Mouse (Mus musculus) ovary, postnatal 14 days (tissue): ENCODE measurements around the gene Znrf3.

Experiments used
- DNase-seq: peaks from one replicate; pipeline ENCODE4 v3.0.0; 2022; ENCODE audit warnings: low spot score

Gene Znrf3

DNA sequence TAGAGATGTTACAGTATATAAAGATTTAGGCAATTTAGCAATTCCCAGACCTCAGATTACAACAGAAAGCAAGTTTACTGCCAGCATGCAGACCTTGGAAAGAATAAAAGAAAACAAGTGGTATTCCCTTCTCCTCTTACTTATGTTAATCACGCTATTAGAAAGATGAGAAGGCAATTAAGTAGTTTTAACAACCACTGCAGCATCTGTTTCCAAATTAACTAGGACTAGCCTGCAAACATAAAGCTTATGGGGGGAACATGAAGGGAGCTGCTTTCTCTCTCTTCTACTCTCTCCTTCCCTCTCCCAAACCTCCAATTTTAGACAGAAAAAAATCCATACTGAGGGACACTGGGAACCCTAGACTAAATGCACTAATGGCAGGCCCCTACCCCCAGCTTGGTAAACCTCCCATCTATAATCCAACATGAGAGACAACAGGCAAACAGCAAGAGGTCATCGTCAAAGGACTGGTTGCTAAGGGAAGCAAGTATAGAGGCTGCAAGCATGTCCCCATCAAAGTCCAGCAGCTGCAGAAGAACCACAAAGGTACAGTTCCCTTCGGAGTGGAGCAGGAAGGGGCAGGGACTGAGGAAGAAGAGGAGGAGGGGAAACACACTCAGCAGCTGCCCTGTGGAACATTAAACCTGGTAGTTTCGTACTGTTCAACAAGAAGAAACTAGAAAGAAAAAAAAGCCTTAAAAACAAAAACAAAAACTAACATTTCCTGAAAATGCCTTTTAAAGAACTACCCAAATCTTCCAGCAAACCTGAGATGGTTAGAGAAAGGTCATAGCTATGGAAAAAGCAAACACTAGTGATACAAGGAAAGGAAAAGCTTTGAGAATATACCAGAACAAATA is 53.4 kb downstream of the Znrf3 start:
- DNase-seq: no peak

DNA sequence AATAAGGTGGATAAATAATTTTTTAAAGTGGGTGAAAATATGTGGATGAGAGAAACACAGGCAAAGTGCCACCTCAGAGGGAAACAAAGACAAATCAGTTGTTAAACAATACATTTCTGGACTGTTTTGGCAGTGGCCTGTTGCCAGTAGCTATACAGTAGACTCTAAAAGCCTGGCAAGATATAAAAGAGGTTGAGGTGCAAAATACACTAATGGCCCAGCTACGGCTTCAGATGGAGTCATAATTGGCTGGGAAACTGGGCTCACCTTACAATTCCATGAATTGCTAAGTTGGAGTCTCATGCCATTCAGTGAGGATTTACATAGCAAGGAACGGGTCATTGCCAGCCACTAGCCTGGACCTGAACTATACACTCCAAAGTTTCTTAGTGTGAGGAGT is 62.0 kb downstream of the Znrf3 start:
- DNase-seq: no peak

DNA sequence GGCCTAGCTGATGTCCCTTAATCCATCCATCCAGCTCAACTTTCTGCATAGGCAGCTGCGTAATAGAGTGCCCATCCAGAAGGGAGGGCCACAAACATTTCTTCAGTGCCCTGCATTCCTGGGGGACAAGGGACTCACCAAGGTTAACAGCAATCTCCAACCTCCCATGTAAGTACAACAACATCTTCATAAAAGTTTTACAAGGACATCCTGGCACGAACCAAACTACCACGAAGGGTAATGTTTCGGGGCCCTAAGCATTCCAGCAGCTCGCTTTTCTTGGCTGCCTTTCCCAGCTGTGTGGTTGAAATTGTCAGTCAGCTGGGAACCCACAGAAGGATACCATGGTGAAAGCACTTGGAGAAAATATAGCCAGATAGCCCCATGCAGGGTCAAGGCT is 63.4 kb downstream of the Znrf3 start:
- DNase-seq: no peak

DNA sequence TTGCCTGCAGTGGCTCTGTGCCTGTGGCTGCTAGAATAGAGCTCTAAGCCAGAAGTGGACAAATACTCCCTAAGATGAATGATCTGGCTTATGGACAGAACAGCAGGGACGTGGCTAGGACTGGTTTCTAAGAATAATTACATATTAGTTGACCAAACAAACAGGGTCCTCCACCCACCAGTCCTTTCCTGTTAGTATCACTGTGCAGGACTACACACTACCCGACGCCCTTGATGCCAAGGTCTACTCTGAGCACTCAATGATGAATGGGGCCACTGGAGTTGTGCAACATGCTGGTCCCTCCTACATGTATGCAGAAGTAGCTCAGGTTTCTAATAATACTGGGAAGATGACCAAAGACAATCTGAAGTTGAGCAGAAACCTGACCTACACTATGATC is 64.4 kb downstream of the Znrf3 start:
- DNase-seq: no peak

DNA sequence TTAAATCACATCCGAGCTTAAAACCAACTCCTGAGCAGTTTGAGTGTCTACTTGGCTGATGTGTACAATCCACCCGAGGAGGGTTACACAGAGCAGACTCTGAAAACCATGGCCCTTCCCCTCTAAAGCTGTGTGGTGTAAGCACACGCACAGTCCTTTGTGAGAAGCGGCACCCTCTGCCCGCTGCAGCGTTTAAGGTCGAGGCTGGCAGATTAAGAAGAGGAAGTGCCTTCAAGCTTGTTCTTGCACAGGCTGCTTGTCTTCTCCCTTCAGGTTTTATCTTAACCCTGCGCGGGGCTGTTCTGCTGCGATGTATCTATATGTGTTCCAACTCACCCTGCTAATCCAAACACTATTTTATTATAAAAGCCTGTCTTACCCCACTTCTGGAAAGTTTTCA is 75.5 kb downstream of the Znrf3 start:
- DNase-seq: no peak

DNA sequence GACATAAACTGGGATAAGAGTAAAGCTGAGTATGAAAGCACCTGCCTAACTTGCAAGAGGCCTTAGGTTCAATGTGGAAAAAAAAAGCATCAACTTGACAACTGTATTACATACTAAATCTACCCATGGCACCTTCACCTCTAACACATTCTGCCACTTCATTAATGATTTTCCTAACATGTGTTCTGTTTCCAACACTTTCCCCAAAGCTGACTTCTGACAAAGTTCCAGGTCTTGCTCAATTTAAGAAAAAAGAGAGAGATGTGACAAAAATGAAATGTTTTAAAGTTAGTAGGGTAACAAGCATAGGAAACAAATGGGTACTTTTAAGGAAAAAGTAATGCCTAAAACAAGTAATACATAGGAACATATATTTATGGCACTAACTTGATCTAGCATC is 76.2 kb downstream of the Znrf3 start:
- no peak for DNase-seq

DNA sequence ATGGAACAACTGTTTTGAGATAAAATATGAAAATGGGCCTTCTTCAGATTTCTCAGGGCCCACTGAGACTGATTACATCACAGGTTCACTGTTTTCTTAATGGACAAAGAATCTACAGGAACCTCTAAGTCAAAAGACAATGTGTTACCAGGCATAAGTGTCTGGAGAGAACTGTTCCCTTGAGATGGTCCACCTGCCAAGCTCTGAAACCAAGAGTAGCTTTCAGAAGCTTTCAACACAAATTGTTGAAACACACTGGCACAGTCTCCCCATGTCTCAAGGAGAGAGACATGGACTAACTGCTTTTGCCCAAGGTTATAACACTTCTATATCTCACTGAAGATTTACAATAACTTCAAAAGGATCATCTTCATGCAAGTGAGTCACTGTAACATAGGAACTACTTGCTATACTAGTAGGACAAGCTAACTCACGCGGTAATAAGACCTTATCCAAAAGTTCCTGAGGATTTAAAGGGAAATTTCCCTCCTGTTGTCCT is 89.3 kb downstream of the Znrf3 start:
- DNase-seq: no peak

DNA sequence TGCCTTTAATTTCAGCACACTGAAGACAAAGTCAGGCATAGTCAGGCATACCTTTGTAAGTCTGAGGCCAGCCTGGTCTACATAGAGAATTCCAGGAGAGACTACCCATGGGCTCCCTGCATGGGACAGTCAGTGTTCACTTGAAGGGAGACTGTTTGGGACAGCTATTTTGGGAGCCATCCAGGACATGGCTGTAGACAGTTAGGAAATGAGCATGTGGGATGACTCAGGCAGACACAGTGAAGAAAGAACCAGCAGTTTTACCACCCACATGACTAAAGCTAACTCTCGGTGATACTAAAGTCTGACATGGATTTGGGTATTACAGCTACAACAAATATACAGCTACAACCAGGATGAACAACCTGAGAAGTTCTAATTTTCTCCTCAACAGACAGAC is 89.9 kb downstream of the Znrf3 start:
- DNase-seq: no peak

DNA sequence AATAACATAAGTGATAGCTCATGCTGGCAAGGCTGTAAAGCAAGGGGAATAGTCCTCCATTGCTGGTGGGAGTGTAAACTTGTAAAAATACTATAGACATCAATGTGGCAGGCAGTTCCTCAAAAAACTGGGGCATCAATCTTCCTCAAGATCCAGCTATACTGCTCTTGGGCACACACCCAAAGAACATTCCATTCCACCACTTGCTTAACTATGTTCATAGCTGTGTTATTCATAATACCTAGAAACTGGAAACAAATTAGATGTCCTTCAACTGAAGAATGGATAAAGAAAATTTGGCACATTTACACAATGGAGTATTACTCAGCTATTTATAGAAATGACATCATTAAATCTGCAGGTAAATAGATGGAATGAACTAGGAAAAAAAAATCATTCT is 91.6 kb downstream of the Znrf3 start:
- no peak for DNase-seq

DNA sequence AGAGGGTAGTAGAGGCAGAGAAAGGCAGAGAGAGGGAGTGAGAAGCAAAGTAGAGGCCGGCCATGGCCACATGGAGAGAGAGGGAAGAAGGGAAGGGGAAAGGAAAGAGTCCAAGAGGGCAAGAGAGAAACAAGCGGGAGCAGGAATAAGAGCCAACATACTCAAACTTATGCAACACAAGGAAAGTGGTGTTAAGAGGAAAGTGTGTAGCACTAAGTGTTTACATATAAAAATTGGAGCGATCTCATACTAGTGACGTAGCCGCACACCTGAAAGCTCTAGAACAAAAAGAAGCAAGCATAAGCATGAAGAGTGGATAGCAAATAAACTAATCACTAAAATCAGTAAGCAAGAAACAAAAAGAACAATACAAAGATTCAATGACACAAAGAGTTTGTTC is 95.2 kb downstream of the Znrf3 start:
- DNase-seq: no peak

DNA sequence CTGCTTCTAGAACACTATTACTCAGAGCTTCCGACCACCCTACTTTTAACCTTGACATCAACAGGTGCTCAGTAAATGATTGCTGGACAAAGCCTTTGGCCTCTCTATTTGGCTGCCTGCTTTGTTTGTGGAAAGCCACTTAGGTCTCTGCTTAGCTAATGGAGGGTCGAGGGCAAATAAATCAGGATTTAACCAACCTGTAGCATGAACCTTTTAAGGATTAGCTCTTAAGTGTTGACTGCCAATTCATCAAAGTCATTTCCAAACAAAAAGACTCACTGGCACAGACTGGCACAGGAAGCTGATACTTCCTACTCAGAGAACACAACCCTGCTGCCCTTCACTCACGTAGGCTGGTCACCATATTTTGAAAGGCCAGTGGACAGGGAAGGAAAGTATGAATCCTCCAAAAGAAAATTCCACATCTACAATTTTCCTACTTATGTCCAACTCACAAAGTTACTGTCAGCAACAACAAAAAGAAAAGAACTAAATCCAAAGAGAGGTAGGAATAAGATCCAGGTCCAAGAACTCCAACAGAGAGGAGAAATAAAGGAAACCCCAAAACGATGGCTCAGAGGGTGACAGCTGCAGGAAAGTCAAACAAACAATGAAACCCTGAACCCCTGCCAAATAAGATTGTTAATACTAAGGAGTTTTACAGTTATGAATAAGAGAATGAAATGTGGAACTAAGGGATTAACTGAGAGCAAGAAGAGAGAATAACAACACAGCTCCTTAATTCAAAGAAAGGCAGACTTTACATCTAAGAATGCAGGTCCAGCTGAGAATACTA is 97.6 kb downstream of the Znrf3 start:
- DNase-seq: no peak

DNA sequence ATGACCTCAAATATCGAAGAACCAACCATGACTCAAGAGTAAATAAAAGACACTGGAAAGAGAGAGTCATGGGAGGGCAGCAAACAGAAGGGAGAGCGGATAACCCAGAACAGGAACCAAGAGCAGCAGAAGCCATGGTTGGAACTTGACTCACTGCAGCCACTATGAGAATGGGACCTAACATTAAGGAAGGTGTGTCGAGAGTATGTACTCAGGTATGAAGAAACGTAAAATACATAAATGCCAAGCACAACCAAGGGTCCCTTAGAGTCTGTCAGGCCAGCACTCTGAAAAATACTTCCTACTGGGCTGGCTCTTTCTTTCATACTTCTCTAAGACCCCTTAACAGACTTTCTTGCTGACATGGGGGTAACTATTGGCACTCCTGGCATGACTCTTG is 100.9 kb downstream of the Znrf3 start:
- no peak for DNase-seq

DNA sequence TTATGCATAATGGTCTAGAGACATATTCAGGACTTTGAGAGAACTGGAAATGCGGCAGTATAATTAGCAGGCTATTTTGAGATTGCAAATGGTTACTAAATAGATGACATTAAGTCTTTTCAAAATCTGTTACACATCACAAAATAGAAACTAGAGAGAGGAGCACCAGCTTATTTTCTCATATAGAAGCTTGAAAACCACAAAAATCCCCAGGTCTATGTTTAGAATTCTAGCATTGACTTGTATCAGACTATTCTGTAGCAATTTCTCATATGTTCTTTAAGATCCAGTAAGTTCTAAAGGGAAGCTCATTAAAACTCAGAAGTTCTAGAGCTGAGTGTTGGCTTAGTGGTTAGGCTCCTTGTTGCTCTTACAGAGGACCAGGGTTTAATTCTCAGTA is 104.9 kb downstream of the Znrf3 start:
- no peak for DNase-seq

DNA sequence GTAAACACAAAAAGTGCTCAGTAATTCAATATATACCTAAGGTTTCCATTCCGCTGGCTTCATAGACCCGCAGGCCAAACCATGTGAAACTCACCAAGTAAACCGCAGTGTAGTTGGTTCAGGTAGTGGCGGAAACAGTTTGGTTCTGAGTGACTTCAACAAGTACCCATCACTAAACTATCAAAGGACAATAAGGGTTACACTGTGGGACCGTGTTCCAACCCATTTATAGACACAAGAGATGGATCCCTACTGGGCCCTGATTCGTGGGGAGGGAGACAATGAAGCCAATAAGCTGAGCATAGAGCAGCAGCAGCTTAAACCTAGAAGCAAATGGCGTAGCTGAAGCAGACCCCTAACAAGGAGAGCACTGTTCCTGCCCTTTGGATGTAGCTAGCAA is 107.8 kb downstream of the Znrf3 start:
- DNase-seq: no peak

DNA sequence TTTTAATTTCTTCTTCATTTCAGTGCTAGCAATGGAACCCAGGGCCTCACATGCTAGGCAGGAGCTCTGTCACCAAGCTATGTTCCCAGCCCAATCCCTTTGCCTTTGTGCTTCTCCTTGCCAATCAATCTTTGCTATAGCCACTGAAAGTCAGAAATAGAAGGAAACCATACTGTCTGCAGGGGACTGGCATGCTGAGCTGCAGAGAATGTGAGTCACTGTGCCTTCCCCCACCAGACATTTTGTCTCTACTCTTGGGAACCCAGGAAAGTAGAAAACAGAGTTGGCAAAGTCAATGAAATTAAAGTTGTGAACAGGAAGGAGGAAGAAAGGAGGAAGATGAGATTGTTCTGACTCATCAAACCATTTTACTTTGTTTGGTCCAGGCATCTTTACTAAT is 108.4 kb downstream of the Znrf3 start:
- no peak for DNase-seq

DNA sequence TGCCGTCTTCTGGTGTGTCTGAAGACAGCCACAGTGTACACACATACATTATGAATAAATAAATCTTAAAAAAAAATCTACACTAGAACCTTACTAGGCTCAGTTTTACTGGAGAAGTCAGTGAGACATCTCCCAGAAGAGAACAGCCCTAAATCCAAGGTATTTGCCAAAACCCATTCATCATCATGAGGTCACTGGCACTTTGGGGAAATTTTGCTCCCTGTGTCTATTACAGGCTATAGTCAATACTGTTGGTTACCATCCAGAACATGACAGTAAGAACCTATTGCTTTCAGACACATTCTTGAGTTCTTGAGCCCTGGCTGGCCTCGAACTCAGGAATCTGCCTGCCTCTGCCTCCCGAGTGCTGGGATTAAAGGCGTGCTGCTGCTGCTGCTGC is 113.8 kb downstream of the Znrf3 start:
- no peak for DNase-seq

DNA sequence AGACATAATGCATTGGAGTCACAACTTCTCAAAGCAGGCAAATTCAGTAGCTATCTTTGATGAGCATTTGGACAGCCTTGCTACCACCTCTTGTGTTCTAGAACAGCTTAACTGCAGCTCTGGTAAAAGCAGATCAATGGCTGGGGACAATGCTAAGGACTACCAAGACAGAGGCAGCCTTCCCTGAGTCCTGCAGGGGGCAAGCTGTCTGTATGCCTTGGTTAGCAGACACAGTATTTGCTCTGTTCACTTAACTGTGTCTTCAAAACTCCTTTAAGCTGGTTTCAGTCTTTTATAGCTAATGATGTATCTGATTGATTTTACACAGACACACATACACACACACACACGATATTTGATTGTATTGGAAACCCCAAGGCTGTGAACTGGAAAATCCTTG is 117.0 kb downstream of the Znrf3 start:
- no peak for DNase-seq

DNA sequence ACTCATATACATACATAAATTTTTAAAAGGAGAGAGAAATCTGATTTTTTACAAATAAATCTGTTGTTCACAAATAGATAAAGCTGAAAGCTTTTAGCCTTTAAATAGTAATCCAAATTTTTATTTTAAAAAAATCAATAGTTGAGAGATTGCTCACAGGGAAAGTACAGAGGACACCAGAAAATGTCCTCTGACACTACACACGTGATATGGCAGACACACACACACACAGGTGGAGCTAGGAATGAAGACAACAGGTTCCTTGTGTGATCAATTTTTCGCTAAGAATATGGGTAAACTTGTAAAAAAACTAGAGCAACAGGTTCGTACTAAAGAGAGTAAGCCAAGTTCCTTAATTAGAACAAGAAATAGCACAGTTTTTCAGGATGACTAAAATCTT is 118.4 kb downstream of the Znrf3 start:
- DNase-seq: no peak

DNA sequence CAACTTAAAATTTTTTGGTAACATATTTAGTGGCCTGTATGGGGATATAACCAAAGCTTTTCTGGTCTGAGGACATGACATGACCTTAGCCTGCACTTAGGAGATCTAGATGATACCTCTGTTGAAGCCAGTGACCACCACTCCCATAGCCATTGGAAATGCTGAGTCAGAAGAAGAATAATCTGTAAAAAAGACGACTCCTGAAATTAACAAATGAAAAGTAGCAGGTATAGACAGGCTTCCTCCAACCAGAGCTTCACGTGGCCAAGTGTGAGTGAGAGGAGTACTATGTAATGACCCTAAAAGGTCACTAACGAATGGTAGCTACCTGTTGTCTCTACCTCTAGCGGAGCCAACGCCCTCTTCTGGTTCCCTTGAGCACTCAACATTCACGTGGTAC is 119.4 kb downstream of the Znrf3 start:
- DNase-seq: no peak

DNA sequence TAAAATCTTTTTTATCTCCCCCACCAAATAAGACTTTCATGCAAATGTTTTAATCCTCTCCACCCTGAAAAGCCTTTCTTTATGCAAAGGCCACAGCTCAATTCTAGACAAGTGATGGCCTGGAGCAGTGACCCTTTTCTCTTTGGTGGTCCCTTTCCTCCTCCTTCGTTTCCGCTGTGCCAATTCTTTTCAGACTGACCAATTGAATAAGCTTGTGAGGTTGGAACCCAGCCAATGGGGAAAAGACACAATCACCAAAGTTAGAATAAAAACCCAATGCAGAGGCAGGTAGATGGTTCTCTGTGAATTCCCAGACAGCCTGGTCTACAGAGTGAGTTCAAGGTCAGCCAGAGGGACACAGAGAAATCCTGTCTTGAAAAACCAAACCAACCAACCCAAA is 120.4 kb downstream of the Znrf3 start:
- no peak for DNase-seq

DNA sequence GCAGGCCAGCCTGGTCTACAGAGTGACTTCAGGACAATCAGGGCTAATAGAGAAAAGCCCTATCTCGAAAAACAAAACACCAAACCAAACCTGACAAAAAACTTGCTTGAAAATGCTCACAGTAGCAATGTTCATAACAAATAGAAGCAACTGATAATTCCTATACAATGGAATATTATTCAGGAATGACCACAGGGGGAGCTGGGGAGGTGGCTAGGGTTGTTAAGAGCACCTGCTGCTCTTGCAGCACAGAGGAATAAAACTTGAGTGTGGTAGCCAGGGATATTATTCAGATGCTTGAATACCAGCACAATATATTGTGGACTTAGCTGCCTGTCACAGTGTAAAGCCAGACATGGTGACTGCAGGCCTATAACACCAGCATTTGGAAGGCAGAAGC is 123.0 kb downstream of the Znrf3 start:
- DNase-seq: no peak

DNA sequence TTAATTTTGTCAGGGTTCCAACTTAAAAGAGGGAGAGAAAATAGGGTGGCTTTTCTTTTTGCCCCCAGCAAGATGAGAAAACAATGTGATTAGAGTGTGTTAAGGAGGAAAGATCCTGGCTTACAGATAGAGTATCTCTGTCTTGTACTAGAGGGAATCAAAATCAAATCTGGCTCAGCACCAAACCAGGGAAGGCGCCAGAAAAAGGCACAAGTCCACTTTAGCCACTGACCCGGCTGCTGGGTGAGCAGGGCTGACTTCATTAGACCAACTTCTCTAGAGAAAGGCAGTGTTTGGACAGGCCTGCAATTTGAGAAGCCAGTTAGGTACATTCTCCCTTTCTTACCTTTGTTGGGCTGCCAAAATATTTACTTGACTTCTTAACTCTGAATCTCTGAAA is 125.7 kb downstream of the Znrf3 start:
- DNase-seq: no peak

DNA sequence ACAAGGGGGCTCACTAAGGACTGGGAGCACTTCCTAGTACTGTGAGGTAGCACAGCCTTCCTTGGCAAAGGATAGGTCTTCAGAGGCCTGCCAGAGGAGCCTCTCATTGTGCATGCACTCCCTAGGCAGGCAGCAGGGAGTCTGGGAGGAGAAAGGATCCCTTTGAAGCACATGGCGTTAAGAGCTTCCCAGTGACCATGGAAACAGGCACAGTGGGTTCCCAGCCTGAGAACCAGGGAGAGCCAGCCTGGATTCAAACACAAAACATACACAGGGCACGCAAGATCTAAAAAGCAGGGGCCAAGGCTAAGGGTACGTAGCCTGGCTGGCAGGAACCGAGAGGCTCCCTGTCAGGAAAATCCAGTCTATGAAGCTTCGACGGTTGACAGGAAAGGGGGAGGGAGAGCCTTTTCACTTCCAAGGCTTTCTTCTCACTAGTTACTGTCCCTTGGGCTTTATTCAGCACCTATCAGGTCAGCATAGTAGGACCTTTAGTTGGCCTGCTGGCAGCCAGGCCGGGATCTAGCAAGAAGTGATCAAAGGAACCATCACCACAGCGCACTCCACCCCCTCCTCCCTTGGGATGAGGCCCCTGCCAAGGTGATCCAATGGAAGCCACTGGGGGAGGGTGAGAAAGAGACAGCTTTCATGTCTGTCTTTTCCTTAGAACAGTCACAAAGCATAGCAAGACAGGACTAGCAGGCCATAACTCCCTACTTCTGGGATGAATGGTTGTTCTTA is 126.4 kb downstream of the Znrf3 start:
- DNase-seq: no peak
